Mouse (Mus musculus): ENCODE data around the gene Ganab. TPM values are rescaled to one million over a fixed set of nuclear protein-coding genes. Genes with fewer than 3 reads are reported as not detected.

Gene Ganab
- total RNA-seq, 4 experiments from 2014 or later, result 109 to 125 (median 119) TPM

GRCm38 (mm10) chr19:8929224-8930088 lies 31.6 kb downstream of the Ganab start, which contains the start of the genes Rom1 and Eml3:
Gene Rom1 (minus strand): TSS chr19:8929356.
Gene Eml3 (plus strand): TSS chr19:8929552.
- DNase-seq (ENCODE audit: low spot score in 2 of 2), result peak in 1 of 2 experiments; percentile 57

GRCm38 (mm10) chr19:8930117-8930516 lies 32.2 kb downstream of the Ganab start:
- DNase-seq (ENCODE audit: low spot score in 2 of 2), result no peak

GRCm38 (mm10) chr19:8930771-8931170 lies 32.9 kb downstream of the Ganab start:
- no peak for DNase-seq (ENCODE audit: low spot score in 2 of 2)

- DNase-seq (ENCODE audit: low spot score in 2 of 2), result no peak
Measured at GRCm38 (mm10) chr19:8936736-8937135, 38.9 kb downstream of the Ganab start.

GRCm38 (mm10) chr19:8940526-8941133 lies 42.8 kb downstream of the Ganab start:
- DNase-seq (ENCODE audit: low spot score in 2 of 2), result no peak

GRCm38 (mm10) chr19:8941136-8941514 lies 43.3 kb downstream of the Ganab start:
- no peak for DNase-seq (ENCODE audit: low spot score in 2 of 2)

- DNase-seq (ENCODE audit: low spot score in 2 of 2), result peak; percentile 90 to 91
Measured at GRCm38 (mm10) chr19:8941515-8942217, 43.8 kb downstream of the Ganab start, which contains the start of gene Mta2. Gene Mta2 (plus strand): TSS chr19:8941875.

GRCm38 (mm10) chr19:8942276-8942964 lies 44.5 kb downstream of the Ganab start:
- no peak for DNase-seq (ENCODE audit: low spot score in 2 of 2)

- no peak for DNase-seq (ENCODE audit: low spot score in 2 of 2)
Measured at GRCm38 (mm10) chr19:8943047-8943446, 45.2 kb downstream of the Ganab start.

GRCm38 (mm10) chr19:8944062-8944461 lies 46.2 kb downstream of the Ganab start:
- no peak for DNase-seq (ENCODE audit: low spot score in 2 of 2)

GRCm38 (mm10) chr19:8944750-8945149 lies 46.9 kb downstream of the Ganab start:
- no peak for DNase-seq (ENCODE audit: low spot score in 2 of 2)

- DNase-seq (ENCODE audit: low spot score in 2 of 2), result no peak
Measured at GRCm38 (mm10) chr19:8945251-8945650, 47.4 kb downstream of the Ganab start.

- no peak for DNase-seq (ENCODE audit: low spot score in 2 of 2)
Measured at GRCm38 (mm10) chr19:8946929-8947328, 49.1 kb downstream of the Ganab start.

GRCm38 (mm10) chr19:8950190-8950589 lies 52.3 kb downstream of the Ganab start:
- DNase-seq (ENCODE audit: low spot score in 2 of 2), result no peak

- DNase-seq (ENCODE audit: low spot score in 2 of 2), result no peak
Measured at GRCm38 (mm10) chr19:8952241-8952640, 54.4 kb downstream of the Ganab start.

- DNase-seq (ENCODE audit: low spot score in 2 of 2), result peak; percentile 94 to 97
Measured at GRCm38 (mm10) chr19:8953135-8954039, 55.5 kb downstream of the Ganab start, which contains the start of gene Tut1. Gene Tut1 (plus strand): TSS chr19:8953847.

GRCm38 (mm10) chr19:8954171-8954570 lies 56.3 kb downstream of the Ganab start:
- DNase-seq (ENCODE audit: low spot score in 2 of 2), result no peak

GRCm38 (mm10) chr19:8962256-8962655 lies 64.4 kb downstream of the Ganab start:
- no peak for DNase-seq (ENCODE audit: low spot score in 2 of 2)

GRCm38 (mm10) chr19:8965075-8965474 lies 67.2 kb downstream of the Ganab start:
- no peak for DNase-seq (ENCODE audit: low spot score in 2 of 2)

- no peak for DNase-seq (ENCODE audit: low spot score in 2 of 2)
Measured at GRCm38 (mm10) chr19:8965771-8966170, 67.9 kb downstream of the Ganab start.

All from layer of hippocampus, adult 8-10 months (tissue).